Mouse (Mus musculus) stomach, postnatal 0 days (tissue): Measurements from ENCODE around the gene Jazf1.

ENCODE experiments used
- CTCF ChIP-seq: IDR thresholded peaks from 2 replicates; pipeline ENCODE4 v1.5.1; 2016; ENCODE audit warnings: antibody characterized with exemption, low read depth, mild to moderate bottlenecking, moderate library complexity
- EP300 ChIP-seq: optimal IDR thresholded peaks from 2 replicates; pipeline ENCODE3; 2016; ENCODE audit warnings: antibody characterized with exemption

DNA sequence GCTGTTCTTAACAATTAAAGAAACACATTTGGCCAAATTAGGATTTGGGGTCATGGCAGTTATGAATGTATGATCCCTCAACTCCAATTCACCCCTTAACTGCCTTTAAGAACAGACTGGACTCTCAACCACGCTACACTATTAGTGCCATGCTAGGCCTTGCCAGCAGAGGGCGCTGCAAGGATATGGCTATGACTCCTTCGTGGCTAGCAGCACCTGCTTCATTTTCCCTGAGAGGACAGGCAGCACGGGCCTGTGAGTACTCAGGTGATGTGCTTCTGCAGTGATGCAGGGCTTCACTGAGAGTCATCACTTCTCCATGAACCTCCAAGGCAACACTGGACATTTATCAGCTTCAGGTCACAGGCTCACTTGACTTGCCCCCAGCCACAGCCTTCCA lies 110.7 kb downstream of the Jazf1 start:
- TF ChIP-seq CTCF (peak; percentile 98), EP300 (no peak)
